Mouse (Mus musculus) stomach, embryonic 15.5 days (tissue): ENCODE measurements around the gene Sox1. TPM values are rescaled to one million over a fixed set of nuclear protein-coding genes. Genes with fewer than 3 reads are reported as not detected.

ENCODE experiments used
- ATAC-seq: fragments of 200-750 bp; cut with Nextera tagmentation; 2 replicates; pipeline ENCODE4 v1.8.0; 2017; ENCODE audit warnings: low read depth, moderate number of reproducible peaks, moderate TSS enrichment; ENCODE audit not compliant: insufficient read depth, low FRiP score
- H3K27ac ChIP-seq: fragments of 300-500 bp; sonication (generic); 2 replicates; pipeline ENCODE4 v1.5.1; 2015; ENCODE audit warnings: mild to moderate bottlenecking, inconsistent platforms
- H3K27me3 ChIP-seq: fragments of 300-500 bp; sonication (generic); replicated peaks from 2 replicates; pipeline ENCODE4 v1.6.1; 2015; ENCODE audit warnings: inconsistent platforms
- H3K36me3 ChIP-seq: fragments of 300-500 bp; sonication (generic); 2 replicates; pipeline ENCODE4 v1.6.1; 2015; ENCODE audit warnings: inconsistent platforms
- H3K4me1 ChIP-seq: fragments of 300-500 bp; sonication (generic); 2 replicates; pipeline ENCODE4 v1.6.1; 2015; ENCODE audit warnings: inconsistent platforms
- H3K4me2 ChIP-seq: fragments of 300-500 bp; sonication (generic); 2 replicates; pipeline ENCODE4 v1.6.1; 2015; ENCODE audit warnings: mild to moderate bottlenecking, inconsistent platforms
- H3K4me3 ChIP-seq: fragments of 300-500 bp; sonication (generic); replicated peaks from 2 replicates; pipeline ENCODE4 v1.5.1; 2015; ENCODE audit warnings: inconsistent platforms
- H3K9ac ChIP-seq: fragments of 300-500 bp; sonication (generic); 2 replicates; pipeline ENCODE4 v1.6.1; 2015; ENCODE audit warnings: inconsistent platforms
- H3K9me3 ChIP-seq: fragments of 300-500 bp; sonication (generic); 2 replicates; pipeline ENCODE4 v1.6.1; 2016; ENCODE audit warnings: inconsistent platforms
- WGBS: fragments of 180-500 bp; shearing (Covaris S2); methylation state at CpG from one replicate; pipeline ENCODE4 v1.1.7; 2015; 5-methylcytosine and 5-hydroxymethylcytosine counted together
- polyA plus RNA-seq: library from polyadenylated mRNA; unstranded; fragments of >200 nt; fragmentation: Nextera tagmentation; extraction: Ambion mirVana; gene quantifications from 2 replicates; pipeline ENCODE4 v1.2.1, GENCODE M21; 2015

The Sox1 gene
- polyA plus RNA-seq, 1 experiment from 2014 or later, result not detected

GRCm38 (mm10) chr8:12383979-12384890 lies 10.9 kb upstream of the Sox1 start:
- H3K27me3 ChIP-seq, result peaks cover 95% of the 10 kb centered on the region
- H3K4me2 ChIP-seq, result peak overlapping the region; percentile 59
- H3K4me3 ChIP-seq, result peak overlapping the region; percentile 27
- no peak overlapping the region for H3K9ac ChIP-seq
- no peaks in the 10 kb centered on the region for H3K36me3 ChIP-seq
- under 1% methylated on average over 34 of the region's 34 CpGs for WGBS
- peak; percentile 44; the same call in 1 of the 2 replicates for ATAC-seq
- peaks cover 20% of the 10 kb centered on the region for H3K4me1 ChIP-seq
- no peaks in the 10 kb centered on the region for H3K9me3 ChIP-seq
- H3K27ac ChIP-seq, result no peak overlapping the region

- ATAC-seq, result no peak
- H3K27me3 ChIP-seq, result peaks cover 95% of the 10 kb centered on the region
Observed at GRCm38 (mm10) chr8:12384996-12385685, 10.0 kb upstream of the Sox1 start.

GRCm38 (mm10) chr8:12385686-12386488 lies 9.2 kb upstream of the Sox1 start:
- ATAC-seq, result peak; percentile 15; the same call in 1 of the 2 replicates
- Histone ChIP-seq H3K9me3 (no peaks in the 10 kb centered on the region), H3K4me1 (peaks cover 20% of the 10 kb centered on the region), H3K9ac (no peak overlapping the region), H3K27me3 (peaks cover 96% of the 10 kb centered on the region), H3K4me3 (peak overlapping the region; percentile 27; the same call in 1 of the 2 replicates), H3K27ac (no peak overlapping the region), H3K4me2 (peak overlapping the region; percentile 59), H3K36me3 (no peaks in the 10 kb centered on the region)
- WGBS, result under 1% methylated on average over 74 of the region's 74 CpGs

More at GRCm38 (mm10) chr8:12384996-12385685, 10.0 kb upstream of the Sox1 start:
- H3K27ac ChIP-seq, result no peak overlapping the region
- H3K4me1 ChIP-seq, result peaks cover 20% of the 10 kb centered on the region
- no peaks in the 10 kb centered on the region for H3K36me3 ChIP-seq
- peak overlapping the region; percentile 59 for H3K4me2 ChIP-seq
- H3K9ac ChIP-seq, result no peak overlapping the region
- H3K4me3 ChIP-seq, result peak overlapping the region; percentile 27
- under 1% methylated on average over 56 of the region's 57 CpGs for WGBS
- H3K9me3 ChIP-seq, result no peaks in the 10 kb centered on the region

- Histone ChIP-seq H3K27me3 (peaks cover 96% of the 10 kb centered on the region), H3K4me2 (no peak overlapping the region), H3K9me3 (no peaks in the 10 kb centered on the region), H3K4me1 (peaks cover 20% of the 10 kb centered on the region), H3K27ac (no peak overlapping the region), H3K36me3 (no peaks in the 10 kb centered on the region), H3K9ac (no peak overlapping the region), H3K4me3 (no peak overlapping the region)
- 2% methylated on average over 32 of the region's 32 CpGs for WGBS
- no peak for ATAC-seq
Observed at GRCm38 (mm10) chr8:12386530-12387222, 8.4 kb upstream of the Sox1 start.

- no peak overlapping the region for H3K27ac ChIP-seq
- H3K4me3 ChIP-seq, result no peak overlapping the region
- H3K27me3 ChIP-seq, result peaks cover 96% of the 10 kb centered on the region
- 2% methylated on average over 13 of the region's 13 CpGs for WGBS
- no peak for ATAC-seq
- H3K4me1 ChIP-seq, result peaks cover 20% of the 10 kb centered on the region
- H3K36me3 ChIP-seq, result no peaks in the 10 kb centered on the region
- no peak overlapping the region for H3K4me2 ChIP-seq
- no peak overlapping the region for H3K9ac ChIP-seq
- no peaks in the 10 kb centered on the region for H3K9me3 ChIP-seq
Observed at GRCm38 (mm10) chr8:12387223-12387860, 7.8 kb upstream of the Sox1 start.

GRCm38 (mm10) chr8:12387901-12388300 lies 7.2 kb upstream of the Sox1 start:
- Histone ChIP-seq H3K4me1 (peaks cover 20% of the 10 kb centered on the region), H3K9me3 (no peaks in the 10 kb centered on the region), H3K36me3 (no peaks in the 10 kb centered on the region), H3K27ac (no peak overlapping the region), H3K9ac (no peak overlapping the region), H3K4me3 (no peak overlapping the region), H3K4me2 (no peak overlapping the region), H3K27me3 (peaks cover 96% of the 10 kb centered on the region)
- WGBS, result 8% methylated on average over 4 of the region's 4 CpGs
- ATAC-seq, result no peak

GRCm38 (mm10) chr8:12388390-12389115 lies 6.5 kb upstream of the Sox1 start:
- no peaks in the 10 kb centered on the region for H3K36me3 ChIP-seq
- no peak overlapping the region for H3K4me2 ChIP-seq
- H3K27ac ChIP-seq, result no peak overlapping the region
- peaks cover 20% of the 10 kb centered on the region for H3K4me1 ChIP-seq
- no peak overlapping the region for H3K4me3 ChIP-seq
- no peak for ATAC-seq
- no peak overlapping the region for H3K9ac ChIP-seq
- WGBS, result 6% methylated on average over 10 of the region's 10 CpGs
- H3K27me3 ChIP-seq, result peaks cover 96% of the 10 kb centered on the region
- no peaks in the 10 kb centered on the region for H3K9me3 ChIP-seq

GRCm38 (mm10) chr8:12389116-12389471 lies 6.0 kb upstream of the Sox1 start:
- Histone ChIP-seq H3K4me3 (no peak overlapping the region), H3K27me3 (peaks cover 93% of the 10 kb centered on the region), H3K27ac (no peak overlapping the region), H3K4me1 (peaks cover 18% of the 10 kb centered on the region), H3K9ac (no peak overlapping the region), H3K4me2 (no peak overlapping the region), H3K36me3 (no peaks in the 10 kb centered on the region), H3K9me3 (no peaks in the 10 kb centered on the region)
- no peak for ATAC-seq
- 4% methylated on average over 5 of the region's 5 CpGs for WGBS

GRCm38 (mm10) chr8:12389801-12390639 lies 5.1 kb upstream of the Sox1 start:
- Histone ChIP-seq H3K27me3 (peaks cover 93% of the 10 kb centered on the region), H3K9me3 (no peaks in the 10 kb centered on the region), H3K4me2 (no peak overlapping the region), H3K9ac (no peak overlapping the region), H3K36me3 (no peaks in the 10 kb centered on the region), H3K27ac (no peak overlapping the region), H3K4me1 (peaks cover 13% of the 10 kb centered on the region), H3K4me3 (no peak overlapping the region)
- WGBS, result under 1% methylated on average over 29 of the region's 29 CpGs
- no peak for ATAC-seq
